Comparison of ENCODE assay signal across 22 mouse cellular contexts in genomic region chr10:69874806-69875205, GRCm38 (mm10).
DNase-seq lines count a peak whose midpoint lies in the region; ATAC-seq and TF ChIP-seq lines count a peak whose summit lies in the region.
"Had no signal": no experiment of that assay in that cellular context is flagged by ENCODE, and none has a peak within 500 bp of the region (broad histone marks: within the 10 kb centered on the region; RNA-seq: fewer than 3 reads in every experiment).

No protein-coding gene starts in this region.

- 0 out of 2 replicates have a peak overlapping the region, but pooled peaks have one; percentile 16 for H3K9ac ChIP-seq in heart, embryonic 14.5 days (ENCODE audit: low read length)
- H3K9ac ChIP-seq in stomach, postnatal 0 days (ENCODE audit: low read length), result no peak overlapping the region
- H3K9ac ChIP-seq: forebrain, embryonic 12.5 days; heart, embryonic 12.5 days; liver, embryonic 13.5 days; midbrain, embryonic 13.5 days had no signal

- no peaks in the 10 kb centered on the region for H3K9me3 ChIP-seq in heart, embryonic 14.5 days (ENCODE audit: control insufficient read depth, low read length)
- H3K9me3 ChIP-seq in megakaryocyte, embryonic 14.5 days, result peaks cover 11% of the 10 kb centered on the region
- H3K9me3 ChIP-seq in stomach, postnatal 0 days (ENCODE audit: control insufficient read depth, low read length), result no peaks in the 10 kb centered on the region
- H3K9me3 ChIP-seq: forebrain, embryonic 12.5 days; heart, embryonic 12.5 days; liver, embryonic 13.5 days; midbrain, embryonic 13.5 days had no signal

- H3K4me3 ChIP-seq in heart, embryonic 14.5 days (ENCODE audit: control insufficient read depth in 1 of 2, insufficient read depth in 1 of 2, low read depth in 1 of 2, low read length in 2 of 2), result no peak overlapping the region
- H3K4me3 ChIP-seq in megakaryocyte, embryonic 14.5 days (replicated peaks), result peak overlapping the region; percentile 15
- H3K4me3 ChIP-seq in stomach, postnatal 0 days (ENCODE audit: low read depth, low read length), result no peak overlapping the region
- H3K4me3 ChIP-seq: forebrain, embryonic 12.5 days; heart, embryonic 12.5 days; layer of hippocampus, adult 2 months; liver, embryonic 13.5 days; midbrain, embryonic 13.5 days had no signal

- DNase-seq in cerebellum, postnatal 10 days, result peak; percentile 57 to 69
- DNase-seq in cerebellum, postnatal 4 days (ENCODE audit: low spot score in 2 of 2), result no peak
- DNase-seq in heart, postnatal 14 days, result no peak
- DNase-seq in stomach, postnatal 0 days (ENCODE audit: low spot score), result no peak
- DNase-seq: adrenal gland, adult 8-10 months; cerebellum, adult 8-10 months; gastrocnemius, postnatal 10 days; heart, postnatal 36 days; kidney, postnatal 25 days; liver, embryonic 13.5 days; lung, adult 2 months; lung, postnatal 14 days; thymus, postnatal 25 days had no signal

- WGBS in heart, embryonic 14.5 days, result 57% methylated on average over 14 of the region's 14 CpGs
- 73% methylated on average over 14 of the region's 14 CpGs for WGBS in stomach, postnatal 0 days

- H3K36me3 ChIP-seq in heart, embryonic 14.5 days (ENCODE audit: control insufficient read depth, insufficient read depth, low read length), result peaks cover 33% of the 10 kb centered on the region
- H3K36me3 ChIP-seq in megakaryocyte, embryonic 14.5 days (replicated peaks; ENCODE audit: low read length), result no peaks in the 10 kb centered on the region
- no peaks in the 10 kb centered on the region for H3K36me3 ChIP-seq in stomach, postnatal 0 days (ENCODE audit: control insufficient read depth, insufficient read depth, low read length)
- H3K36me3 ChIP-seq: liver, embryonic 13.5 days had no signal

- ATAC-seq in heart, embryonic 14.5 days (ENCODE audit: insufficient number of reproducible peaks, insufficient read depth, low FRiP score, low read depth), result no peak
- no peak for ATAC-seq in megakaryocyte, adult 5-6 weeks (ENCODE audit: poor library complexity, severe bottlenecking)
- ATAC-seq in stomach, postnatal 0 days (ENCODE audit: low FRiP score, low TSS enrichment), result no peak
- ATAC-seq: activated CD4-positive, CD25-positive, alpha-beta regulatory T cell, adult 4 months; intestine, postnatal 0 days; midbrain, embryonic 13.5 days had no signal

- no peak for TF ChIP-seq CTCF in stomach, postnatal 0 days (IDR thresholded peaks at IDR 0.05; ENCODE audit: low read depth)

- intact Hi-C loops in heart, postnatal 14 days (cut with DNase I), result loop anchor here (10.0 kb wide), 1 partner anchor 310 kb away; no protein-coding TSS in a partner anchor

- H3K4me1 ChIP-seq in heart, embryonic 14.5 days (ENCODE audit: control insufficient read depth in 2 of 2, insufficient read depth in 2 of 2, low read length in 2 of 2), result peaks cover 14 to 15% of the 10 kb centered on the region in 2 experiments
- H3K4me1 ChIP-seq in megakaryocyte, embryonic 14.5 days, result no peaks in the 10 kb centered on the region
- no peaks in the 10 kb centered on the region for H3K4me1 ChIP-seq in stomach, postnatal 0 days (replicated peaks; ENCODE audit: control insufficient read depth, insufficient read depth)
- H3K4me1 ChIP-seq: forebrain, embryonic 12.5 days; liver, embryonic 13.5 days; midbrain, embryonic 13.5 days had no signal

- H3K4me2 ChIP-seq in heart, embryonic 14.5 days (ENCODE audit: low read length), result no peak overlapping the region
- H3K4me2 ChIP-seq in stomach, postnatal 0 days (replicated peaks; ENCODE audit: low read depth), result no peak overlapping the region
- H3K4me2 ChIP-seq: forebrain, embryonic 12.5 days; heart, embryonic 12.5 days; liver, embryonic 13.5 days; midbrain, embryonic 13.5 days had no signal

- no peaks in the 10 kb centered on the region for H3K27me3 ChIP-seq in heart, embryonic 14.5 days (ENCODE audit: control insufficient read depth, insufficient read depth, low read length)
- H3K27me3 ChIP-seq in megakaryocyte, embryonic 14.5 days (replicated peaks), result no peaks in the 10 kb centered on the region
- H3K27me3 ChIP-seq in stomach, postnatal 0 days (ENCODE audit: control insufficient read depth, insufficient read depth, low read length), result no peaks in the 10 kb centered on the region
- H3K27me3 ChIP-seq: forebrain, embryonic 12.5 days; heart, embryonic 12.5 days; liver, embryonic 13.5 days; midbrain, embryonic 13.5 days had no signal

- no peak for TF ChIP-seq EP300 in stomach, postnatal 0 days (optimal IDR thresholded peaks at IDR 0.05)

- no peak overlapping the region for H3K27ac ChIP-seq in heart, embryonic 14.5 days (replicated peaks in 1 of 2; ENCODE audit: control insufficient read depth in 1 of 2, insufficient read depth in 1 of 2, low read depth in 2 of 2, low read length in 2 of 2)
- H3K27ac ChIP-seq in stomach, postnatal 0 days (replicated peaks), result peak overlapping the region; percentile 35; the same call in 1 of the 2 replicates
- H3K27ac ChIP-seq: forebrain, embryonic 12.5 days; layer of hippocampus, adult 2 months; liver, embryonic 13.5 days; midbrain, embryonic 13.5 days had no signal

Comparison
In these comparisons a context has a peak if more than half of its experiments do, and no peak if none do; other contexts are left out.
1. DNase-seq: peak in cerebellum, postnatal 10 days (2 of 2); none in cerebellum, postnatal 4 days (0 of 2), heart, postnatal 14 days (0 of 2) and stomach, postnatal 0 days (single experiment).